Mouse (Mus musculus) ES-E14 (cell line): ENCODE data around the gene Ubr1. TPM values are rescaled to one million over a fixed set of nuclear protein-coding genes. Genes with fewer than 3 reads are reported as not detected.
"Not testable (repeated sequence)": the region's sequence is repeated elsewhere in the genome, so short reads cannot be mapped to it uniquely, and the experiment has no call there.

Source experiments
- DNase-seq: peaks from one replicate; pipeline ENCODE4 v3.0.0-alpha.2; 2013; ENCODE audit warnings: low read depth, low spot score
- H3K27ac ChIP-seq: 2 replicates; pipeline ENCODE4 v1.5.1; 2012; ENCODE audit warnings: low read depth, mild to moderate bottlenecking, low read length, moderate library complexity, mixed read lengths; ENCODE audit not compliant: poor library complexity, insufficient read depth, severe bottlenecking
- H3K36me3 ChIP-seq: 2 replicates; pipeline ENCODE4 v1.6.1; 2012; ENCODE audit warnings: mild to moderate bottlenecking, low read length, moderate library complexity, mixed read lengths; ENCODE audit not compliant: control insufficient read depth, poor library complexity, insufficient read depth, severe bottlenecking
- H3K4me1 ChIP-seq, 2 experiments: fragments of 150-350 bp in 1 of 2; sonication (generic) in 1 of 2; 2 replicates each; pipeline ENCODE4 v1.6.1; 2012; ENCODE audit warnings: low read length in 2 of 2, mild to moderate bottlenecking in 1 of 2, mixed read lengths in 1 of 2; ENCODE audit not compliant: control insufficient read depth in 2 of 2, insufficient read depth in 2 of 2, poor library complexity in 1 of 2
- H3K4me3 ChIP-seq, 2 experiments: fragments of 150-350 bp in 1 of 2; sonication (generic) in 1 of 2; 2 replicates each; pipeline ENCODE4 v1.5.1; 2012; ENCODE audit warnings: low read length in 2 of 2, low read depth in 1 of 2, mild to moderate bottlenecking in 1 of 2, mixed read lengths in 1 of 2; ENCODE audit not compliant: insufficient read depth in 1 of 2, poor library complexity in 1 of 2, severe bottlenecking in 1 of 2
- H3K9ac ChIP-seq: 2 replicates; pipeline ENCODE4 v1.6.1; 2012; ENCODE audit warnings: low read depth, mild to moderate bottlenecking, low read length, mixed read lengths; ENCODE audit not compliant: poor library complexity, insufficient read depth, severe bottlenecking
- H3K9me3 ChIP-seq: fragments of 150-350 bp; sonication (generic); 2 replicates; pipeline ENCODE4 v1.6.1; 2012; ENCODE audit warnings: low read depth, mild to moderate bottlenecking, low read length; ENCODE audit not compliant: control insufficient read depth, insufficient read depth
- CHD2 ChIP-seq: IDR thresholded peaks from 2 replicates; pipeline ENCODE4 v1.6.1; 2014; ENCODE audit warnings: mild to moderate bottlenecking, low read depth, low read length, inconsistent platforms
- HCFC1 ChIP-seq: IDR thresholded peaks from 2 replicates; pipeline ENCODE4 v1.6.1; 2012; ENCODE audit warnings: low read length, inconsistent platforms, borderline replicate concordance; ENCODE audit not compliant: insufficient read depth
- MAFK ChIP-seq: IDR thresholded peaks from 2 replicates; pipeline ENCODE4 v1.6.1; 2014; ENCODE audit warnings: mild to moderate bottlenecking, low read depth, low read length, inconsistent platforms; ENCODE audit not compliant: insufficient read depth
- ZC3H11A ChIP-seq: IDR thresholded peaks from 2 replicates; pipeline ENCODE4 v1.6.1; 2012; ENCODE audit warnings: low read depth, mild to moderate bottlenecking, inconsistent platforms, low read length, borderline replicate concordance
- ZNF384 ChIP-seq: IDR thresholded peaks from 2 replicates; pipeline ENCODE4 v1.6.1; 2012; ENCODE audit warnings: low read depth, low read length, inconsistent platforms
- in situ Hi-C, 2 experiments: fragments of 600-800 bp; cut with MboI; formaldehyde crosslinking; loops; one replicate each; pipeline ENCODE4 v1.15.1; 2025; ENCODE audit warnings: low sequenced_read_pairs in 2 of 2, inconsistent platforms in 1 of 2; ENCODE audit not compliant: unreplicated experiment in 2 of 2
- total RNA-seq: library from RNA; depleted of rRNA; stranded (reverse); fragments of 300-350 nt; gene quantifications from 2 replicates; pipeline ENCODE4 v1.2.3, GENCODE M21; 2012

Gene Ubr1
- total RNA-seq, 1 experiment, result 21.9 TPM

DNA sequence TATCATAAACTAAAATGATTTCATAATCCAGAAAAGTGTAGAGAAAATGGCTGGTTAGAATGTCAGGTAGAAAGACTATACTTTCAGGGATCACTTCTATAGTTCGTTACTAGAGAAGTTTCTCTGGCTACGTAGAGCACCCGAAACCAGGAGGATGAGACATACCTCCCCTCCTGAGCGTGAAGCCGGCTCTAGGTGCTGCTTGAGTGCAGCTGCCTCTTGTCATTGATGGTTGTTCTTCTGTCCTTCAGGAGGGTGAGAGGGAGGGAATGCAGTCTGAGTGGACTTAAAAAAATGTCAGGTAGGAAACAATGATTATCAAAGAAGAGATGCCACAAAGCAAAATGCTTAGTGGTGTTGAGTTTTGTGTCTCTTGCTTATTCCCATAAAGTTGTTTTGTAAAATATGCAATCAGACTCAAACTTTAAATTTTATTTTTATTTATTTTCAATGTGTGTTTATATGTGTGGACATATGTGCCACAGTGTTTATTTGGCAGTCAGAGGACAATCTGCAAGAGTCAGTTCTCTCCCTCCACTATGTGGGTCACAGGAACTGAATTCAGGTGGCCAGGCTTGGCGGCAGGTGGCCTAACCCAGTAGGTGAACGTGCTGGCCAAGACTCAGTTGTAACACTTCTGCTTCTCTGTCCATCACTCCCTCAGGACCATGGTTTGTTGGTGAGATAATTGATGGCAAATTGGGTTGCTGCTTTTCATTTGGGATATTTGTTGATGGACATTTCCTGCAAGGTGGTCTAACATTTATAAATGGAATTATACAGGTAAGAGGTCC is 33.7 kb upstream of the Ubr1 start:
- no peak overlapping the region for H3K9ac ChIP-seq
- DNase-seq, result no peak
- H3K36me3 ChIP-seq, result no peaks in the 10 kb centered on the region
- in situ Hi-C loops, result no loop called here
- no peak overlapping the region for H3K4me3 ChIP-seq
- no peak overlapping the region for H3K27ac ChIP-seq
- H3K9me3 ChIP-seq, result no peaks in the 10 kb centered on the region
- no peaks in the 10 kb centered on the region for H3K4me1 ChIP-seq
- TF ChIP-seq HCFC1 (no peak), MAFK (no peak), ZC3H11A (no peak), CHD2 (no peak), ZNF384 (no peak)

DNA sequence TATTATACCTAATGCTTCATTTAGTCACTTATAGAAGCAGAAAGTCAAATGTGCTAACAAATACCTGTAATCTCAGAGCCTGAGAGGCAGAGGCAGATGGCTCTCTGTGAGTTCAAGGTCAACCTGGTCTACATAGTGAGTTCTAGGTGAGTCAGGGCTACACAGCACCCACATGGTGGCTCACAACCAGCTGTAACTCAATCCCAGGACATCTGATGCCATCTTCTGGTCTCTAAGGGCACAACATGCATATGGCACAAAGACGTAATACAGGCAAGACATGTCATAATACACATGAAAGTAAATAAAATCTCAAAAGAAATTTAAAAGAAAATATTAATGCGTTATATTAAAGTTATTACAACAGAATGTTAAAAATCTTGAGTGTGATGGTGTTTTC is 33.1 kb upstream of the Ubr1 start:
- H3K9ac ChIP-seq, result no peak overlapping the region
- TF ChIP-seq HCFC1, result no peak
- peak; percentile 34; the same call in 1 of the 2 replicates for TF ChIP-seq ZC3H11A
- no peak for TF ChIP-seq MAFK
- TF ChIP-seq ZNF384, result no peak
- no peak for TF ChIP-seq CHD2
- DNase-seq, result no peak
- no peaks in the 10 kb centered on the region for H3K4me1 ChIP-seq
- no peak overlapping the region for H3K4me3 ChIP-seq
- no peaks in the 10 kb centered on the region for H3K9me3 ChIP-seq
- H3K36me3 ChIP-seq, result no peaks in the 10 kb centered on the region
- in situ Hi-C loops, result no loop called here
- H3K27ac ChIP-seq, result no peak overlapping the region

DNA sequence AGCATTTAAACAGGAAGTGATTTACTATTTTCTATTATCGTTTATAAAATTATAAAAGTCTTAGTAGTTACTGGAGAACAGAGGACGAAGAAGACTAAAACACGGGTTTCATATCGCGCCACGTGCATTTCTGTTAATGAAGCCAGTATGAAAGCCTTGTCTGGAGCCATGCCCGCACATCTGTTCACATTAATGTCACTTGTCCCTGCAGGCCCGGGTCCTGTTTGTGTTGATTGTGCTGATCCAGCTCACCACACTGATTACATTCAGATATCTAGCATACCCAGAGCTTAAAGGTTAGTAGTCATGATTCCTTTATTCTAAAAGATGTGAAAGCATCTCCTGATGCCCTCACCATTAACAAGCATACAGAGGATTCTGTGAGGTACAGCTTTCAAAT is 28.3 kb upstream of the Ubr1 start:
- no peak for DNase-seq
- H3K27ac ChIP-seq, result no peak overlapping the region
- in situ Hi-C loops, result no loop called here
- no peak for TF ChIP-seq CHD2
- H3K9me3 ChIP-seq, result no peaks in the 10 kb centered on the region
- no peak overlapping the region for H3K4me3 ChIP-seq
- H3K4me1 ChIP-seq, result no peaks in the 10 kb centered on the region
- no peak overlapping the region for H3K9ac ChIP-seq
- H3K36me3 ChIP-seq, result no peaks in the 10 kb centered on the region

DNA sequence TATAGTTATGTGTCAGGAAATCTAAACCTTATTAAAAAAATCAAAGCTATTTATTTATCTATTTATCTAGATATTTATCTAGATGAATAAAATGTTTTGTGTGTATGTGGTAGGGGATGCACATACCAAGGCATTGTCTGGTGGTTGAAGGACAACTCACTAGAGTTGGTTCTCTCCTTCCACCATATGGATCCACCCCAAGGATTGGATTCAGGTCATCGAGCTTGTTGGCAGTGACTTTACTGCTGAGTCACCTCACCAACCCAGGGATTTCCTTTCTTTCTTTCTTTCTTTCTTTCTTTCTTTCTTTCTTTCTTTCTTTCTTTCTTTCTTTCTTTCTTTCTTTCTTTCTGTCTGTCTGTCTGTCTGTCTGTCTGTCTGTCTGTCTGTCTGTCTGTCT is 26.1 kb upstream of the Ubr1 start:
- H3K27ac ChIP-seq, DNase-seq, H3K9me3 ChIP-seq, H3K36me3 ChIP-seq, in situ Hi-C loops, H3K9ac ChIP-seq, H3K4me1 ChIP-seq, H3K4me3 ChIP-seq: not testable (repeated sequence)

DNA sequence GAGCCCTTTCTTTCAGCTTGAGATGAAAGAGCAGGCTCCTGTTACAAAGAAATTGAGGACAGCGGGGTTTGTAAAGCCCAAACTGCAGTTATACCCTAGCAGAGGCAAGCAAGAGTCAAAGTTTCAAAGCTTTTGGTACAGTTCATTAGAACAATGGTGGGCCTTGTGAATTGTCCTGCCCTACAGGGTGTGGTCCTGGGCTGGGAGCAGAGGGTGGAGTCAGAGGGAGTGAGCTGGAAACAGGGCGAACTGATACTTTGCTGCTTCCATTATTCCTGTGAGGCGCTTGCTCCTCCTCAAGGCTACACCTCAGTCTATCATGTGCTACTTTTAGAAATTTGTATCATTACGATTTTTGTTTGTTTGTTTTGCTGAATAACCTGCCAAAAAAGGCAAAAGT is 20.7 kb upstream of the Ubr1 start:
- Histone ChIP-seq H3K36me3 (no peaks in the 10 kb centered on the region), H3K4me3 (no peak overlapping the region), H3K27ac (no peak overlapping the region), H3K9me3 (no peaks in the 10 kb centered on the region), H3K9ac (no peak overlapping the region), H3K4me1 (peaks cover 0 to 4% of the 10 kb centered on the region in 2 experiments; a peak in 1 of 4 replicates)
- no peak for TF ChIP-seq ZNF384
- TF ChIP-seq CHD2, result no peak
- TF ChIP-seq HCFC1, result no peak
- no peak for TF ChIP-seq ZC3H11A
- TF ChIP-seq MAFK, result no peak
- in situ Hi-C loops, result no loop called here
- no peak for DNase-seq
